Mouse (Mus musculus) myocyte (in vitro differentiated cells): ENCODE measurements around the gene Olfr212. TPM values are rescaled to one million over a fixed set of nuclear protein-coding genes. Genes with fewer than 3 reads are reported as not detected.
"Not testable (repeated sequence)": the region's sequence is repeated elsewhere in the genome, so short reads cannot be mapped to it uniquely, and the experiment has no call there.

Experiments
- H3K27me3 ChIP-seq: one replicate; pipeline ENCODE4 v1.6.1; 2011; ENCODE audit not compliant: control insufficient read depth, insufficient read depth, insufficient read length
- H3K36me3 ChIP-seq: one replicate; pipeline ENCODE4 v1.6.1; 2011; ENCODE audit not compliant: control insufficient read depth, insufficient read depth
- H3K4me2 ChIP-seq: one replicate; pipeline ENCODE4 v1.6.1; 2011; ENCODE audit warnings: low read depth, control low read depth
- H3K4me3 ChIP-seq: one replicate; pipeline ENCODE4 v1.5.1; 2011; ENCODE audit warnings: mild to moderate bottlenecking, control low read depth, moderate library complexity
- H3K79me2 ChIP-seq: one replicate; pipeline ENCODE4 v1.6.1; 2011; ENCODE audit not compliant: control insufficient read depth, insufficient read depth
- H3ac ChIP-seq: one replicate; pipeline ENCODE4 v1.6.1; 2011; ENCODE audit not compliant: control insufficient read depth, insufficient read length
- CEBPB ChIP-seq: IDR thresholded peaks from 2 replicates; pipeline ENCODE4 v1.6.1; 2011; ENCODE audit warnings: mild to moderate bottlenecking, moderate library complexity; ENCODE audit not compliant: poor library complexity, insufficient read depth, severe bottlenecking
- E2F4 ChIP-seq: IDR thresholded peaks from one replicate; pipeline ENCODE4 v1.6.1; 2011; ENCODE audit warnings: mild to moderate bottlenecking, control low read depth, moderate library complexity; ENCODE audit not compliant: insufficient read depth
- MAX ChIP-seq: IDR thresholded peaks from one replicate; pipeline ENCODE4 v1.6.1; 2011; ENCODE audit warnings: low read depth, mild to moderate bottlenecking, control low read depth
- MYOD1 ChIP-seq, 3 experiments: IDR thresholded peaks; one replicate each; pipeline ENCODE4 v1.6.1; 2011; ENCODE audit warnings: control low read depth in 2 of 3, low read depth in 2 of 3, mild to moderate bottlenecking in 2 of 3, moderate library complexity in 1 of 3; ENCODE audit not compliant: insufficient read length in 2 of 3, control insufficient read depth in 1 of 3
- MYOG ChIP-seq, 3 experiments: IDR thresholded peaks; one replicate each; pipeline ENCODE4 v1.6.1; 2011; ENCODE audit warnings: control low read depth in 2 of 3, low read depth in 2 of 3, mild to moderate bottlenecking in 2 of 3; ENCODE audit not compliant: insufficient read length in 2 of 3, control insufficient read depth in 1 of 3, insufficient read depth in 1 of 3
- POLR2A ChIP-seq: IDR thresholded peaks from one replicate; pipeline ENCODE4 v1.6.1; 2011; ENCODE audit warnings: low read depth, mild to moderate bottlenecking, control low read depth, moderate library complexity; ENCODE audit not compliant: insufficient read length
- POLR2AphosphoS2 ChIP-seq: IDR thresholded peaks from one replicate; pipeline ENCODE4 v1.6.1; 2011; ENCODE audit warnings: low read depth, control low read depth; ENCODE audit not compliant: insufficient read length
- REST ChIP-seq: IDR thresholded peaks from one replicate; pipeline ENCODE4 v1.6.1; 2011; ENCODE audit warnings: mild to moderate bottlenecking, control low read depth, moderate library complexity; ENCODE audit not compliant: insufficient read depth, insufficient read length
- SRF ChIP-seq: IDR thresholded peaks from one replicate; pipeline ENCODE4 v1.6.1; 2011; ENCODE audit warnings: low read depth; ENCODE audit not compliant: control insufficient read depth, insufficient read length
- TCF12 ChIP-seq: IDR thresholded peaks from one replicate; pipeline ENCODE4 v1.6.1; 2011; ENCODE audit warnings: mild to moderate bottlenecking, control low read depth; ENCODE audit not compliant: poor library complexity, insufficient read depth, severe bottlenecking
- TCF3 ChIP-seq: IDR thresholded peaks from one replicate; pipeline ENCODE4 v1.6.1; 2011; ENCODE audit warnings: low read depth, control low read depth; ENCODE audit not compliant: insufficient read length
- USF1 ChIP-seq: IDR thresholded peaks from one replicate; pipeline ENCODE4 v1.6.1; 2011; ENCODE audit warnings: low read depth, mild to moderate bottlenecking, control low read depth, moderate library complexity
- polyA plus RNA-seq: library from polyadenylated mRNA; unstranded; fragments of >200 nt; fragmentation: generic; extraction: Trizol; gene quantifications from one replicate; pipeline ENCODE4 v1.2.1, GENCODE M21; 2012; ENCODE audit warnings: missing spikeins

Gene Olfr212
- polyA plus RNA-seq, 1 experiment = not detected

DNA sequence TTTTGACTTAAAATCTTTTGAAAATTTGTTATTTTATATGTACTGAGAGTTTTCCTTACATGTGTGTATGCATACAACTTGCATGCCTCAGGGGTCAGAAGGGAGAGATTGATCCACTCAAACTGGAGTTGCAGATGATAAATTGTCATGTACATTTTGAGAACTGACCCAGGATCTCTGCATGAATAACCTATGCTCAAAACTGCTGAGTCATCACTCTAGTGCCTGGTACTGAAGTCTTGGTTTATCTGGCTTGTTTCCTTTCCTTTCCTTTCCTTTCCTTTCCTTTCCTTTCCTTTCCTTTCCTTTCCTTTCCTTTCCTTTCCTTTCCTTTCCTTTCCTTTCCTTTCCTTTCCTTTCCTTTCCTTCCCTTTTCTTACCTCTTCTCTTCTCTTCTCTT is 8.5 kb downstream of the Olfr212 start:
- H3ac ChIP-seq = no peak overlapping the region
- H3K36me3 ChIP-seq = no peaks in the 10 kb centered on the region
- H3K4me2 ChIP-seq = no peak overlapping the region
- no peaks in the 10 kb centered on the region for H3K79me2 ChIP-seq
- H3K4me3 ChIP-seq = no peak overlapping the region
- no peak for TF ChIP-seq MYOD1 (IDR thresholded peaks at IDR 0.05; ENCODE audit: control insufficient read depth in 1 of 3, insufficient read length in 2 of 3, low read depth in 2 of 3)
- TF ChIP-seq POLR2A = no peak
- no peak for TF ChIP-seq E2F4
- TF ChIP-seq TCF3 = no peak
- no peak for TF ChIP-seq MYOG (IDR thresholded peaks at IDR 0.05; ENCODE audit: control insufficient read depth in 1 of 3, insufficient read depth in 1 of 3, insufficient read length in 2 of 3, low read depth in 2 of 3)
- no peak for TF ChIP-seq MAX
- TF ChIP-seq CEBPB = no peak
- no peak for TF ChIP-seq REST
- no peak for TF ChIP-seq TCF12
- TF ChIP-seq USF1 = no peak
- TF ChIP-seq POLR2AphosphoS2 = no peak
- TF ChIP-seq SRF = no peak
- no peaks in the 10 kb centered on the region for H3K27me3 ChIP-seq

DNA sequence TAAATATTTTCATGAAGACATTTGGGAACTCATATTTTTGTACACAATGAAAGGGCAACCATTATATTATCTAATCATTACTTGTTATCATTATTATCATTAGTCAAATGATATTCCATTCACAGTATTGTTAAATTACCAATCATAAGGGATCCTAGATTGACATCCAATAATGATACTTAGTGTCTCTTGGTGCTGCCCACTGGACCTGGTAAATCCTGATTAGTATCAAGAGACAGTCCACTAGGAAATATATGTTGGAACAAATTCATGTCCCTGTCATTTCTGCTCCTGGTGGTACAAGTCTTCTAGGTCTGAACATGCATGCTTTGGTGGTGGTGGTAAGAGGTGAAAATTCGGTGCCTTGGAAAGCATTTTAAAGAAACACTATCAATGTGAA is 31.8 kb downstream of the Olfr212 start, which contains the start of gene Olfr213:
Gene Olfr213 (plus strand): TSS at position 301 of the 400 bp plus-strand sequence.
- Histone ChIP-seq H3K27me3 (no peaks in the 10 kb centered on the region), H3K4me3 (no peak within 1 kb of the TSS), H3K36me3 (no peaks in the 10 kb centered on the region), H3ac (no peak within 1 kb of the TSS), H3K79me2 (no peaks in the 10 kb centered on the region), H3K4me2 (no peak within 1 kb of the TSS)
- TF ChIP-seq MYOG (IDR thresholded peaks at IDR 0.05; ENCODE audit: control insufficient read depth in 1 of 3, insufficient read depth in 1 of 3, insufficient read length in 2 of 3, low read depth in 2 of 3) = no peak
- no peak for TF ChIP-seq USF1

DNA sequence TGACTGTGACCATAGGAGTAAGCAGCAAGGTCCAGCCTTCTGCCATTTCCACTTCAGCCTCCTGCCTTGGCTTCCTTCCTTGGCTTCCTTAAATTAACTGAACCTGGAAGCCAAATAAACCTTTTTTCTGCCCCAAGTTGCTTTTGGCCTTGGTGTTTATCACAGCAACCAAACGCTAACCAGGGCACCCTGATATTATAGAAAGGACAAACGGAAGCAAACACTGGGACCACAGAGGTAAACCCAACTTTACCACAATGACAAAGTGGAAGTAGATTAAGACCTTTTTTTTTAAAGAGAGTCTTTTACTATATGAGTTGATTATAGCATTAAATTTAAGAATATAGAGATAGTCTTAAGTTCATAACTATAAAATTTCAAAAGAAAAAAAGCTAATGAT is 36.2 kb downstream of the Olfr212 start:
- H3K27me3 ChIP-seq = no peaks in the 10 kb centered on the region
- TF ChIP-seq SRF = no peak
- no peak for TF ChIP-seq POLR2AphosphoS2
- TF ChIP-seq MAX = no peak
- TF ChIP-seq MYOG (IDR thresholded peaks at IDR 0.05; ENCODE audit: control insufficient read depth in 1 of 3, insufficient read depth in 1 of 3, insufficient read length in 2 of 3, low read depth in 2 of 3) = no peak
- TF ChIP-seq MYOD1 (IDR thresholded peaks at IDR 0.05; ENCODE audit: control insufficient read depth in 1 of 3, insufficient read length in 2 of 3, low read depth in 2 of 3) = no peak
- TF ChIP-seq TCF12 = no peak
- TF ChIP-seq USF1 = no peak
- no peak for TF ChIP-seq POLR2A
- no peak for TF ChIP-seq E2F4

DNA sequence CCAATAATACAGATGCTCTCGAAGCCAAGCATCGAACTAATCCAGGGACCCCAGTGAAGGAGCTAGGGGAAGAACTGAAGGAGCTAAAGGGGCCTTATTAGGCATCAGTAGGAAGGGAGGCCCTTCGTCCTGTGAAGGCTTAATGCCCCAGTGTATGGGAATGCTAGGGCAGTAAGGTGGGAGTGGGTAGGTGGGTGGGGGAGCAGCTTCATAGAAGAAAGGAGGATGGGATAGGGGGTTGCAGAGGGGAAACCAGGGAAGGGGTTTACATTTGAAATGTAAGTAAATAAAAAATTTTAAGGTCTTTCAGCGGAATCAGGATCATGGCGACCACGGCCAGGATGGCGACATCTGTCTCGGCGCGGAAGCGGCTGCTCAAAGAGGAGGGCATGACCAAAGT is 44.5 kb downstream of the Olfr212 start, which contains the start of gene Gm5580:
Gene Gm5580 (plus strand): TSS at position 301 of the 400 bp plus-strand sequence.
- not testable (repeated sequence) for H3K27me3 ChIP-seq, H3K36me3 ChIP-seq, H3K4me3 ChIP-seq, H3K79me2 ChIP-seq, H3ac ChIP-seq, H3K4me2 ChIP-seq

More for the DNA sequence above, 36.2 kb downstream of the Olfr212 start:
- Histone ChIP-seq H3K36me3 (no peaks in the 10 kb centered on the region), H3K4me2 (no peak overlapping the region), H3K79me2 (no peaks in the 10 kb centered on the region), H3ac (no peak overlapping the region), H3K4me3 (no peak overlapping the region)

DNA sequence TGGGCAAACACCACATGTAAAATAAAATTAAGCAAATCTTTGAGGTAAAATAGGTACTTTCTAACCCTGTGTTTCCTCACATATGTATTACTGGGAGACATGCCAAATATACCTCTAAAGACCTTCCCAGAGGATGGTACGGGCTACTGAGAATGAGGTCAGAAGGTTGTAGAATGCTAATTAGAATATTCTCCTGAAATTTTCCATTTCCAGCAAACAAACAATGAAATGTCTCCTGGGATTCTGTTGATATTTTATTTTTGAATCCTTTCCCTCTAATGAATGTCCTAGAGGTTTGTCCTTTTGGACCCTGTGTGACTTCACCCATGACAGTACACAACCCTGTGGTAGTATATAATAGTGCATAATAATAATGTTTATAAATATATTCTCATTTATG is 47.6 kb downstream of the Olfr212 start, which contains the start of gene Olfr214:
Gene Olfr214 (plus strand): TSS at position 301 of the 400 bp plus-strand sequence.
- H3K27me3 ChIP-seq = no peaks in the 10 kb centered on the region
- no peaks in the 10 kb centered on the region for H3K79me2 ChIP-seq
- TF ChIP-seq MYOD1 (IDR thresholded peaks at IDR 0.05; ENCODE audit: control insufficient read depth in 1 of 3, insufficient read length in 2 of 3, low read depth in 2 of 3) (no peak), MAX (no peak), TCF12 (no peak), TCF3 (no peak), CEBPB (no peak), USF1 (no peak), REST (no peak), SRF (no peak), POLR2A (no peak), POLR2AphosphoS2 (no peak), E2F4 (no peak), MYOG (IDR thresholded peaks at IDR 0.05; ENCODE audit: control insufficient read depth in 1 of 3, insufficient read depth in 1 of 3, insufficient read length in 2 of 3, low read depth in 2 of 3) (no peak)
- H3ac ChIP-seq = no peak within 1 kb of the TSS
- H3K36me3 ChIP-seq = no peaks in the 10 kb centered on the region
- no peak within 1 kb of the TSS for H3K4me2 ChIP-seq
- H3K4me3 ChIP-seq = no peak within 1 kb of the TSS
